ENCODE assay signal across 8 mouse cellular contexts in genomic region chr3:146682140-146682651, GRCm38 (mm10). TPM values are rescaled to one million over a fixed set of nuclear protein-coding genes. Genes with fewer than 3 reads are reported as not detected.
DNase-seq lines count a peak whose midpoint lies in the region; ATAC-seq and TF ChIP-seq lines count a peak whose summit lies in the region.

No protein-coding gene starts in this region.

- H3K9ac ChIP-seq in forebrain, embryonic 12.5 days = no peak overlapping the region
- peak overlapping the region; percentile 37 for H3K9ac ChIP-seq in heart, embryonic 16.5 days (ENCODE audit: low read length)
- no peak overlapping the region for H3K9ac ChIP-seq in liver, embryonic 11.5 days (ENCODE audit: low read depth, low read length)
- 0 out of 2 replicates have a peak overlapping the region, but pooled peaks have one; percentile 33 for H3K9ac ChIP-seq in midbrain, postnatal 0 days (replicated peaks; ENCODE audit: low read length, poor library complexity, severe bottlenecking)

- peaks cover 18% of the 10 kb centered on the region for H3K27me3 ChIP-seq in forebrain, embryonic 12.5 days
- H3K27me3 ChIP-seq in heart, embryonic 16.5 days (ENCODE audit: control insufficient read depth, insufficient read depth, low read length) = no peaks in the 10 kb centered on the region
- H3K27me3 ChIP-seq in liver, embryonic 11.5 days (replicated peaks; ENCODE audit: control insufficient read depth, insufficient read depth, low read length) = no peaks in the 10 kb centered on the region
- no peaks in the 10 kb centered on the region for H3K27me3 ChIP-seq in midbrain, postnatal 0 days (ENCODE audit: insufficient read depth, low read length)

- no peaks in the 10 kb centered on the region for H3K9me3 ChIP-seq in forebrain, embryonic 12.5 days
- no peaks in the 10 kb centered on the region for H3K9me3 ChIP-seq in heart, embryonic 16.5 days (replicated peaks; ENCODE audit: control insufficient read depth, low read length)
- no peaks in the 10 kb centered on the region for H3K9me3 ChIP-seq in liver, embryonic 11.5 days (ENCODE audit: control insufficient read depth, low read length)
- no peaks in the 10 kb centered on the region for H3K9me3 ChIP-seq in midbrain, postnatal 0 days (ENCODE audit: low read length)

- peak overlapping the region; percentile 41 for H3K4me2 ChIP-seq in forebrain, embryonic 12.5 days
- peak overlapping the region; percentile 53 for H3K4me2 ChIP-seq in heart, embryonic 16.5 days (ENCODE audit: low read depth, low read length)
- H3K4me2 ChIP-seq in liver, embryonic 11.5 days = peak overlapping the region; percentile 39
- peak overlapping the region; percentile 48 for H3K4me2 ChIP-seq in midbrain, postnatal 0 days (ENCODE audit: low read depth, low read length, poor library complexity, severe bottlenecking)

- H3K4me3 ChIP-seq in forebrain, embryonic 12.5 days (replicated peaks) = no peak overlapping the region; the same call in 1 of the 2 replicates
- peak overlapping the region; percentile 39 for H3K4me3 ChIP-seq in heart, embryonic 16.5 days (ENCODE audit: low read length)
- H3K4me3 ChIP-seq in liver, embryonic 11.5 days (ENCODE audit: low read depth, low read length) = no peak overlapping the region
- H3K4me3 ChIP-seq in midbrain, postnatal 0 days (ENCODE audit: low read depth, low read length) = peak overlapping the region; percentile 30

- H3K27ac ChIP-seq in forebrain, embryonic 12.5 days = peak overlapping the region; percentile 36; the same call in 1 of the 2 replicates
- H3K27ac ChIP-seq in heart, embryonic 16.5 days (ENCODE audit: low read length) = peak overlapping the region; percentile 41
- peak overlapping the region; percentile 32; the same call in 1 of the 2 replicates for H3K27ac ChIP-seq in liver, embryonic 11.5 days (ENCODE audit: low read depth, low read length)
- no peak overlapping the region for H3K27ac ChIP-seq in midbrain, postnatal 0 days (ENCODE audit: low read depth, low read length)

- no peak for TF ChIP-seq CTCF in midbrain, postnatal 0 days (IDR thresholded peaks at IDR 0.05)

- peaks cover 17% of the 10 kb centered on the region for H3K4me1 ChIP-seq in forebrain, embryonic 12.5 days
- H3K4me1 ChIP-seq in heart, embryonic 16.5 days (ENCODE audit: control insufficient read depth, insufficient read depth, low read length) = peaks cover 30% of the 10 kb centered on the region
- peaks cover 13% of the 10 kb centered on the region; the same call in 1 of the 2 replicates for H3K4me1 ChIP-seq in liver, embryonic 11.5 days (replicated peaks; ENCODE audit: control insufficient read depth, insufficient read depth, low read length)
- no peaks in the 10 kb centered on the region for H3K4me1 ChIP-seq in midbrain, postnatal 0 days (ENCODE audit: insufficient read depth, low read length)

- H3K36me3 ChIP-seq in forebrain, embryonic 12.5 days (replicated peaks) = no peaks in the 10 kb centered on the region
- H3K36me3 ChIP-seq in heart, embryonic 16.5 days (ENCODE audit: control insufficient read depth, insufficient read depth) = no peaks in the 10 kb centered on the region
- no peaks in the 10 kb centered on the region for H3K36me3 ChIP-seq in liver, embryonic 11.5 days (ENCODE audit: control insufficient read depth, insufficient read depth, low read length)
- H3K36me3 ChIP-seq in midbrain, postnatal 0 days (ENCODE audit: insufficient read depth, low read length) = no peaks in the 10 kb centered on the region

- ATAC-seq in forebrain, embryonic 12.5 days (ENCODE audit: low FRiP score) = no peak
- ATAC-seq in heart, embryonic 16.5 days (replicated peaks; ENCODE audit: extremely low read depth, insufficient read depth, low FRiP score) = no peak
- ATAC-seq in liver, embryonic 11.5 days (replicated peaks; ENCODE audit: low FRiP score) = no peak
- 0 out of 2 replicates have a peak, but pooled peaks have one; percentile 22 for ATAC-seq in midbrain, postnatal 0 days (ENCODE audit: low FRiP score)

- peak; percentile 24 for DNase-seq in thymus, postnatal 14 days
- DNase-seq in thymus, postnatal 4 days = no peak
- DNase-seq in kidney, postnatal 14 days = peak; percentile 78
- DNase-seq in liver, embryonic 11.5 days (ENCODE audit: low spot score) = no peak
- DNase-seq in midbrain, postnatal 0 days (ENCODE audit: low spot score) = peak; percentile 76
- DNase-seq in urinary bladder, postnatal 25 days (ENCODE audit: low spot score) = peak; percentile 37

- whole genome bisulfite sequencing in forebrain, embryonic 12.5 days = 46% methylated on average over 13 of the region's 13 CpGs
- 39% methylated on average over 13 of the region's 13 CpGs for WGBS in heart, embryonic 16.5 days
- 59% methylated on average over 13 of the region's 13 CpGs for WGBS in liver, embryonic 11.5 days
- 22% methylated on average over 13 of the region's 13 CpGs for WGBS in midbrain, postnatal 0 days

RNA-seq across cellular contexts. Expression of gene Samd13, which starts 3.2 kb away (rescaled TPM):
- 0.91 and 1.1 TPM in 2 replicates for polyA plus RNA-seq in forebrain, embryonic 12.5 days (2016; fragmentation: Nextera tagmentation; extraction: Ambion mirVana)
- polyA plus RNA-seq in heart, embryonic 16.5 days (2015; fragmentation: Nextera tagmentation; extraction: Ambion mirVana) = 2.2 and 2.4 TPM in 2 replicates
- 0.47 and 0.73 TPM in 2 replicates for polyA plus RNA-seq in liver, embryonic 11.5 days (2014; fragmentation: Nextera tagmentation; extraction: Ambion mirVana)
- 0.16 and 0.99 TPM in 2 replicates for total RNA-seq in midbrain, postnatal 0 days (2014; rRNA removed)
- 0.23 and 0.31 TPM in 2 replicates for polyA plus RNA-seq in midbrain, postnatal 0 days (2015; fragmentation: Nextera tagmentation; extraction: Ambion mirVana)

RNA-seq across cellular contexts. Expression of gene 4930503B20Rik, which starts 31.1 kb away (rescaled TPM):
- polyA plus RNA-seq in forebrain, embryonic 12.5 days (2016; fragmentation: Nextera tagmentation; extraction: Ambion mirVana) = not detected in 2 replicates
- 0.17 and 0.28 TPM in 2 replicates for polyA plus RNA-seq in heart, embryonic 16.5 days (2015; fragmentation: Nextera tagmentation; extraction: Ambion mirVana)
- polyA plus RNA-seq in liver, embryonic 11.5 days (2014; fragmentation: Nextera tagmentation; extraction: Ambion mirVana) = not detected in 2 replicates
- not detected in 2 replicates for total RNA-seq in midbrain, postnatal 0 days (2014; rRNA removed)
- polyA plus RNA-seq in midbrain, postnatal 0 days (2015; fragmentation: Nextera tagmentation; extraction: Ambion mirVana) = not detected in 2 replicates

Comparison
In these comparisons a context has a peak if more than half of its experiments do, and no peak if none do; other contexts are left out.
1. DNase-seq: peak in thymus, postnatal 14 days (single experiment), kidney, postnatal 14 days (single experiment), midbrain, postnatal 0 days (single experiment) and urinary bladder, postnatal 25 days (single experiment); none in thymus, postnatal 4 days (single experiment) and liver, embryonic 11.5 days (single experiment).
2. H3K4me3 ChIP-seq: peak in heart, embryonic 16.5 days (single experiment) and midbrain, postnatal 0 days (single experiment); none in forebrain, embryonic 12.5 days (single experiment) and liver, embryonic 11.5 days (single experiment).
3. H3K9ac ChIP-seq: peak in heart, embryonic 16.5 days (single experiment) and midbrain, postnatal 0 days (single experiment); none in forebrain, embryonic 12.5 days (single experiment) and liver, embryonic 11.5 days (single experiment).
4. Peak in every context shown above with its lines, with median percentiles within 50 percentile points of each other: H3K4me2 ChIP-seq.